Mouse (Mus musculus) midbrain, postnatal 0 days (tissue): Measurements from ENCODE around the gene Plbd1. TPM values are rescaled to one million over a fixed set of nuclear protein-coding genes. Genes with fewer than 3 reads are reported as not detected.
A peak's percentile ranks its signal among the peaks of the same experiment; 100 is the strongest.

Source experiments
- ATAC-seq: fragments of 200-750 bp; cut with Nextera tagmentation; 2 replicates; pipeline ENCODE4 v1.8.0; 2017; ENCODE audit warnings: moderate number of reproducible peaks, mild to moderate bottlenecking, moderate TSS enrichment, moderate library complexity; ENCODE audit not compliant: low FRiP score
- DNase-seq: peaks from one replicate; pipeline ENCODE4 v3.0.0-alpha.2; 2015; ENCODE audit warnings: low spot score
- H3K27ac ChIP-seq: fragments of 300-500 bp; sonication (generic); 2 replicates; pipeline ENCODE4 v1.5.1; 2014; ENCODE audit warnings: low read depth, mild to moderate bottlenecking, low read length, mixed read lengths
- H3K27me3 ChIP-seq: fragments of 300-500 bp; sonication (generic); 2 replicates; pipeline ENCODE4 v1.6.1; 2014; ENCODE audit warnings: low read length, control low read depth, mixed read lengths; ENCODE audit not compliant: insufficient read depth
- H3K36me3 ChIP-seq: fragments of 300-500 bp; sonication (generic); 2 replicates; pipeline ENCODE4 v1.6.1; 2014; ENCODE audit warnings: low read length, control low read depth, mixed read lengths; ENCODE audit not compliant: insufficient read depth
- H3K4me1 ChIP-seq: fragments of 300-500 bp; sonication (generic); 2 replicates; pipeline ENCODE4 v1.6.1; 2014; ENCODE audit warnings: mild to moderate bottlenecking, control low read depth, antibody characterized with exemption, low read length, mixed read lengths; ENCODE audit not compliant: insufficient read depth
- H3K4me2 ChIP-seq: fragments of 300-500 bp; sonication (generic); 2 replicates; pipeline ENCODE4 v1.6.1; 2014; ENCODE audit warnings: low read depth, mild to moderate bottlenecking, low read length, mixed read lengths; ENCODE audit not compliant: poor library complexity, severe bottlenecking
- H3K4me3 ChIP-seq: fragments of 300-500 bp; sonication (generic); 2 replicates; pipeline ENCODE4 v1.5.1; 2014; ENCODE audit warnings: low read depth, mild to moderate bottlenecking, low read length, moderate library complexity
- H3K9ac ChIP-seq: fragments of 300-500 bp; sonication (generic); replicated peaks from 2 replicates; pipeline ENCODE4 v1.6.1; 2014; ENCODE audit warnings: mild to moderate bottlenecking, low read length, moderate library complexity, mixed read lengths; ENCODE audit not compliant: poor library complexity, severe bottlenecking
- H3K9me3 ChIP-seq: fragments of 300-500 bp; sonication (generic); 2 replicates; pipeline ENCODE4 v1.6.1; 2016; ENCODE audit warnings: low read length, control low read depth
- CTCF ChIP-seq: IDR thresholded peaks from 2 replicates; pipeline ENCODE4 v1.5.1; 2016; ENCODE audit warnings: antibody characterized with exemption, mild to moderate bottlenecking
- WGBS: fragments of 180-500 bp; shearing (Covaris S2); extraction: QIAGEN DNeasy Blood & Tissue Kit; methylation state at CpG from one replicate; pipeline ENCODE4 v1.1.7; 2014; 5-methylcytosine and 5-hydroxymethylcytosine counted together
- polyA plus RNA-seq: library from polyadenylated mRNA; unstranded; fragments of >200 nt; fragmentation: Nextera tagmentation; extraction: Ambion mirVana; gene quantifications from 2 replicates; pipeline ENCODE4 v1.2.1, GENCODE M21; 2015
- total RNA-seq: library from RNA; depleted of rRNA; stranded (reverse); fragments of >200 nt; gene quantifications from 2 replicates; pipeline ENCODE4 v1.2.3, GENCODE M21; 2014; rRNA removed

Gene Plbd1
- total and polyA plus RNA-seq, 2 experiments from 2014 or later, result 0.27 TPM; not detected in 1

GRCm38 (mm10) chr6:136612312-136612711 lies 49.4 kb downstream of the Plbd1 start:
- H3K4me2 ChIP-seq, result no peak overlapping the region
- no peaks in the 10 kb centered on the region for H3K4me1 ChIP-seq
- DNase-seq (no peak), ATAC-seq (no peak)
- 96% methylated on average over 3 of the region's 3 CpGs for WGBS
- H3K36me3 ChIP-seq, result peaks cover 13% of the 10 kb centered on the region
- no peak overlapping the region for H3K27ac ChIP-seq
- no peak overlapping the region for H3K9ac ChIP-seq
- peak; percentile 47 for TF ChIP-seq CTCF
- no peaks in the 10 kb centered on the region for H3K27me3 ChIP-seq
- no peak overlapping the region for H3K4me3 ChIP-seq
- no peaks in the 10 kb centered on the region for H3K9me3 ChIP-seq

GRCm38 (mm10) chr6:136611351-136612215 lies 50.1 kb downstream of the Plbd1 start:
- no peak overlapping the region for H3K9ac ChIP-seq
- 97% methylated on average over 17 of the region's 17 CpGs for WGBS
- no peak for TF ChIP-seq CTCF
- H3K9me3 ChIP-seq, result no peaks in the 10 kb centered on the region
- H3K27ac ChIP-seq, result no peak overlapping the region
- peaks cover 17% of the 10 kb centered on the region for H3K36me3 ChIP-seq
- DNase-seq (no peak), ATAC-seq (no peak)
- no peaks in the 10 kb centered on the region for H3K4me1 ChIP-seq
- no peaks in the 10 kb centered on the region for H3K27me3 ChIP-seq
- H3K4me3 ChIP-seq, result no peak overlapping the region
- no peak overlapping the region for H3K4me2 ChIP-seq

- H3K36me3 ChIP-seq, result peaks cover 69% of the 10 kb centered on the region
- no peak overlapping the region for H3K9ac ChIP-seq
- DNase-seq (no peak), ATAC-seq (no peak)
- H3K9me3 ChIP-seq, result no peaks in the 10 kb centered on the region
- no peak overlapping the region for H3K4me3 ChIP-seq
- H3K27me3 ChIP-seq, result no peaks in the 10 kb centered on the region
- no peak overlapping the region for H3K4me2 ChIP-seq
- TF ChIP-seq CTCF, result no peak
- no peaks in the 10 kb centered on the region for H3K4me1 ChIP-seq
- no peak overlapping the region for H3K27ac ChIP-seq
- WGBS, result 91% methylated on average over 7 of the region's 7 CpGs
Observed at GRCm38 (mm10) chr6:136602601-136603000, 59.1 kb downstream of the Plbd1 start.

- ATAC-seq, result no peak
- no peak overlapping the region for H3K4me3 ChIP-seq
Observed at GRCm38 (mm10) chr6:136594541-136594940, 67.2 kb downstream of the Plbd1 start.

GRCm38 (mm10) chr6:136590739-136591138 lies 71.0 kb downstream of the Plbd1 start:
- 84% methylated on average over 4 of the region's 4 CpGs for WGBS
- ATAC-seq, result no peak
- H3K36me3 ChIP-seq, result peaks cover 47% of the 10 kb centered on the region

More at GRCm38 (mm10) chr6:136594541-136594940, 67.2 kb downstream of the Plbd1 start:
- TF ChIP-seq CTCF, result no peak
- no peak overlapping the region for H3K27ac ChIP-seq
- H3K36me3 ChIP-seq, result peaks cover 32% of the 10 kb centered on the region
- WGBS, result 85% methylated on average over 4 of the region's 4 CpGs
- no peaks in the 10 kb centered on the region for H3K4me1 ChIP-seq
- no peaks in the 10 kb centered on the region for H3K9me3 ChIP-seq
- H3K27me3 ChIP-seq, result no peaks in the 10 kb centered on the region
- H3K9ac ChIP-seq, result no peak overlapping the region
- H3K4me2 ChIP-seq, result no peak overlapping the region
- no peak for DNase-seq

GRCm38 (mm10) chr6:136566002-136566401 lies 95.7 kb downstream of the Plbd1 start:
- Histone ChIP-seq H3K27ac (no peak overlapping the region), H3K4me2 (no peak overlapping the region), H3K27me3 (no peaks in the 10 kb centered on the region), H3K4me3 (no peak overlapping the region), H3K4me1 (no peaks in the 10 kb centered on the region), H3K36me3 (peaks cover 50% of the 10 kb centered on the region), H3K9me3 (no peaks in the 10 kb centered on the region), H3K9ac (no peak overlapping the region)
- no peak for TF ChIP-seq CTCF
- DNase-seq (no peak), ATAC-seq (no peak)
- 92% methylated on average over 5 of the region's 5 CpGs for WGBS

More at GRCm38 (mm10) chr6:136590739-136591138, 71.0 kb downstream of the Plbd1 start:
- Histone ChIP-seq H3K9me3 (no peaks in the 10 kb centered on the region), H3K9ac (no peak overlapping the region), H3K4me1 (no peaks in the 10 kb centered on the region), H3K4me2 (no peak overlapping the region), H3K27me3 (no peaks in the 10 kb centered on the region), H3K4me3 (no peak overlapping the region), H3K27ac (no peak overlapping the region)
- DNase-seq, result no peak
- no peak for TF ChIP-seq CTCF

Other genes with a start within 250 kb of the Plbd1 start
- gene E330021D16Rik, start 246.4 kb downstream of the Plbd1 start, total RNA-seq, result not detected in 2 replicates
- not detected in 2 replicates for gene E330021D16Rik, start 246.4 kb downstream of the Plbd1 start, polyA plus RNA-seq
- 43.1 and 55.2 TPM in 2 replicates for gene Atf7ip, start 155.8 kb downstream of the Plbd1 start, total RNA-seq
- 18.9 and 28.7 TPM in 2 replicates for gene Atf7ip, start 155.8 kb downstream of the Plbd1 start, polyA plus RNA-seq
- 0.55 and 1.4 TPM in 2 replicates for gene Gucy2c, start 119.8 kb upstream of the Plbd1 start, total RNA-seq
- gene Gucy2c, start 119.8 kb upstream of the Plbd1 start, polyA plus RNA-seq, result 0.87 and 1.1 TPM in 2 replicates
- gene Hist4h4, start 142.5 kb upstream of the Plbd1 start, total RNA-seq, result 38.0 and 58.4 TPM in 2 replicates
- gene Hist4h4, start 142.5 kb upstream of the Plbd1 start, polyA plus RNA-seq, result 0.32 and 0.45 TPM in 2 replicates
- 19.0 and 25.9 TPM in 2 replicates for gene H2afj, start 146.3 kb upstream of the Plbd1 start, total RNA-seq
- 98.8 and 114 TPM in 2 replicates for gene H2afj, start 146.3 kb upstream of the Plbd1 start, polyA plus RNA-seq
- 0.33 and 1.7 TPM in 2 replicates for gene BC049715, start 165.7 kb upstream of the Plbd1 start, total RNA-seq
- 2.0 and 2.3 TPM in 2 replicates for gene BC049715, start 165.7 kb upstream of the Plbd1 start, polyA plus RNA-seq
- 43.6 and 44.8 TPM in 2 replicates for gene Wbp11, start 166.3 kb upstream of the Plbd1 start, total RNA-seq
- gene Wbp11, start 166.3 kb upstream of the Plbd1 start, polyA plus RNA-seq, result 73.6 and 86.1 TPM in 2 replicates
- 1.7 and 3.6 TPM in 2 replicates for gene Smco3, start 173.5 kb upstream of the Plbd1 start, total RNA-seq
- 0.83 and 1.2 TPM in 2 replicates for gene Smco3, start 173.5 kb upstream of the Plbd1 start, polyA plus RNA-seq
- gene Art4, start 195.8 kb upstream of the Plbd1 start, total RNA-seq, result 0.11 and 0.33 TPM in 2 replicates
- 0.12 and 0.20 TPM in 2 replicates for gene Art4, start 195.8 kb upstream of the Plbd1 start, polyA plus RNA-seq
- 25.6 and 31.4 TPM in 2 replicates for gene Mgp, start 213.9 kb upstream of the Plbd1 start, total RNA-seq
- gene Mgp, start 213.9 kb upstream of the Plbd1 start, polyA plus RNA-seq, result 72.6 and 74.6 TPM in 2 replicates